Mouse (Mus musculus) lung, adult 18-20 months (tissue): ENCODE data around the gene Macf1.
"Not testable (repeated sequence)": the region's sequence is repeated elsewhere in the genome, so short reads cannot be mapped to it uniquely, and the experiment has no call there.

Source experiments
- DNase-seq, 2 experiments: peaks; one replicate each; pipeline ENCODE4 v3.0.0; 2022; ENCODE audit warnings: mixed read lengths in 2 of 2

The Macf1 gene

GRCm38 (mm10) chr4:123669696-123670095 lies 14.5 kb downstream of the Macf1 start:
- DNase-seq: no peak

GRCm38 (mm10) chr4:123667260-123667867 lies 16.8 kb downstream of the Macf1 start:
- DNase-seq: peak; percentile 70 to 81

- DNase-seq: no peak
Observed at GRCm38 (mm10) chr4:123666517-123666916, 17.6 kb downstream of the Macf1 start.

GRCm38 (mm10) chr4:123665681-123666278 lies 18.4 kb downstream of the Macf1 start:
- peak; percentile 55 to 64 for DNase-seq

- DNase-seq: peak; percentile 23 to 29
Observed at GRCm38 (mm10) chr4:123664951-123665661, 19.1 kb downstream of the Macf1 start.

- peak; percentile 82 to 83 for DNase-seq
Observed at GRCm38 (mm10) chr4:123664021-123664950, 19.9 kb downstream of the Macf1 start.

- DNase-seq: peak; percentile 18 to 27
Observed at GRCm38 (mm10) chr4:123663688-123663965, 20.5 kb downstream of the Macf1 start.

GRCm38 (mm10) chr4:123662914-123663687 lies 21.1 kb downstream of the Macf1 start:
- no peak for DNase-seq

- no peak for DNase-seq
Observed at GRCm38 (mm10) chr4:123658175-123658574, 26.0 kb downstream of the Macf1 start.

GRCm38 (mm10) chr4:123655245-123655644 lies 28.9 kb downstream of the Macf1 start:
- no peak for DNase-seq

- DNase-seq: no peak
Observed at GRCm38 (mm10) chr4:123654566-123654965, 29.6 kb downstream of the Macf1 start.

GRCm38 (mm10) chr4:123653446-123653845 lies 30.7 kb downstream of the Macf1 start:
- DNase-seq: not testable (repeated sequence)

GRCm38 (mm10) chr4:123652130-123652529 lies 32.0 kb downstream of the Macf1 start:
- DNase-seq: peak; percentile 23 to 49

GRCm38 (mm10) chr4:123649131-123649530 lies 35.0 kb downstream of the Macf1 start:
- no peak for DNase-seq

GRCm38 (mm10) chr4:123647668-123648067 lies 36.5 kb downstream of the Macf1 start:
- no peak for DNase-seq

- DNase-seq: no peak
Observed at GRCm38 (mm10) chr4:123647109-123647508, 37.1 kb downstream of the Macf1 start.

GRCm38 (mm10) chr4:123645246-123645845 lies 38.8 kb downstream of the Macf1 start:
- no peak for DNase-seq

GRCm38 (mm10) chr4:123643561-123643960 lies 40.6 kb downstream of the Macf1 start:
- DNase-seq: no peak

GRCm38 (mm10) chr4:123642877-123643276 lies 41.3 kb downstream of the Macf1 start:
- no peak for DNase-seq

GRCm38 (mm10) chr4:123637136-123637535 lies 47.0 kb downstream of the Macf1 start:
- DNase-seq: peak; percentile 77 to 85

- peak in 1 of 2 experiments; percentile 47 for DNase-seq
Observed at GRCm38 (mm10) chr4:123635428-123635827, 48.7 kb downstream of the Macf1 start.

GRCm38 (mm10) chr4:123634436-123634835 lies 49.7 kb downstream of the Macf1 start:
- DNase-seq: no peak
